Mouse (Mus musculus) cortical plate, adult 2 months (tissue): ENCODE results near the gene Pbx4.

Experiments used
- CTCF ChIP-seq: fragments of 200-500 bp; IDR thresholded peaks from 2 replicates; pipeline ENCODE4 v1.5.1; 2011; ENCODE audit warnings: mild to moderate bottlenecking, control low read depth, low read length; ENCODE audit not compliant: insufficient read depth; ENCODE audit errors: extremely low read depth
- POLR2A ChIP-seq: fragments of 200-500 bp; IDR thresholded peaks from 2 replicates; pipeline ENCODE4 v1.6.1; 2011; ENCODE audit warnings: mild to moderate bottlenecking, low read length, control low read depth; ENCODE audit not compliant: insufficient read depth; ENCODE audit errors: extremely low read depth

- TF ChIP-seq POLR2A (no peak), CTCF (no peak)
Measured at GRCm38 (mm10) chr8:69870003-69870765, 37.9 kb downstream of the Pbx4 start.
